Mouse (Mus musculus) E14TG2a.4 (cell line): ENCODE data around the gene Tmem177.

Source experiments
- CTCF ChIP-seq: conservative IDR thresholded peaks from 2 replicates; pipeline ENCODE4 v1.5.1; 2014; ENCODE audit warnings: low read length
- NANOG ChIP-seq: IDR thresholded peaks from 2 replicates; pipeline ENCODE4 v1.6.1; 2014; ENCODE audit warnings: borderline replicate concordance, low read length, mixed read lengths

DNA sequence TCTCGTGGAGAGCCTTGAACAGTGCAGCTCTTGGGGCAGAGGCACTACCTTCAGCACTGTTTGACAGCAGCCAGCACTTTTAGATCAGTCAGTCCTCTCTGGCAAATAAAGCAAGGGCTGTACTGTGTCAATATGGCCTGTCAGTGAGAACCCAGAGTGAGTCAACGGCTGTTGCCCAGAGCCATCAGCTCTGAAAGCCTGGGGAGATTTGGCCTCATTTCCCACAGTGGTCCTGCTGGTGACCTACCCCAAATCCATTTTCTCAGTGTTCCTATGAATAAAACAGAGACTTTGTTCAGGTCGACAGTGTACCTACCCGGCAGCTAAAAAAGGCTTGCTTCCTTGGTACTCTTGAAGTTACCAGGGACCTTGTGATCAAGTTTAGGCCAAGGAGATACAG is 21.1 kb downstream of the Tmem177 start:
- TF ChIP-seq CTCF = no peak
- TF ChIP-seq NANOG = no peak
